Mouse (Mus musculus) hindbrain, embryonic 10.5 days (tissue): Measurements from ENCODE around the gene March4. TPM values are rescaled to one million over a fixed set of nuclear protein-coding genes. Genes with fewer than 3 reads are reported as not detected.

Source experiments
- DNase-seq: peaks from one replicate; pipeline ENCODE4 v3.0.0-alpha.2; 2017; ENCODE audit warnings: low spot score
- H3K27ac ChIP-seq: fragments of 300-500 bp; sonication (generic); 2 replicates; pipeline ENCODE4 v1.5.1; 2016; ENCODE audit warnings: mild to moderate bottlenecking, moderate library complexity
- H3K27me3 ChIP-seq: fragments of 300-500 bp; sonication (generic); 2 replicates; pipeline ENCODE4 v1.6.1; 2016; ENCODE audit warnings: mild to moderate bottlenecking; ENCODE audit not compliant: poor library complexity, insufficient read depth, severe bottlenecking
- H3K36me3 ChIP-seq: fragments of 300-500 bp; sonication (generic); 2 replicates; pipeline ENCODE4 v1.6.1; 2016; ENCODE audit warnings: mild to moderate bottlenecking, moderate library complexity
- H3K4me1 ChIP-seq: fragments of 300-500 bp; sonication (generic); replicated peaks from 2 replicates; pipeline ENCODE4 v1.6.1; 2016; ENCODE audit warnings: mild to moderate bottlenecking
- H3K4me3 ChIP-seq: fragments of 300-500 bp; sonication (generic); 2 replicates; pipeline ENCODE4 v1.5.1; 2016; ENCODE audit warnings: mild to moderate bottlenecking, moderate library complexity
- H3K9me3 ChIP-seq: fragments of 300-500 bp; sonication (generic); 2 replicates; pipeline ENCODE4 v1.6.1; 2016; ENCODE audit warnings: mild to moderate bottlenecking, moderate library complexity
- WGBS: fragments of 180-500 bp; shearing (Covaris S2); methylation state at CpG from one replicate; pipeline ENCODE4 v1.1.7; 2016; 5-methylcytosine and 5-hydroxymethylcytosine counted together
- polyA plus RNA-seq: library from polyadenylated mRNA; unstranded; fragments of >200 nt; fragmentation: Nextera tagmentation; extraction: Ambion mirVana; gene quantifications from 2 replicates; pipeline ENCODE4 v1.2.1, GENCODE M21; 2016

Gene March4
- 0.24 and 0.92 TPM in 2 replicates for polyA plus RNA-seq

- H3K36me3 ChIP-seq: no peaks in the 10 kb centered on the region
- peaks cover 23% of the 10 kb centered on the region for H3K4me1 ChIP-seq
- peak; percentile 80 for DNase-seq
- peaks cover 37% of the 10 kb centered on the region for H3K27me3 ChIP-seq
- H3K4me3 ChIP-seq: peak within 1 kb of the TSS; percentile 56
- H3K27ac ChIP-seq: peak within 1 kb of the TSS; percentile 72
- H3K9me3 ChIP-seq: no peaks in the 10 kb centered on the region
- WGBS: under 1% methylated on average over 41 of the region's 41 CpGs
Measured at GRCm38 (mm10) chr1:72536611-72537351, at the start of gene March4. Gene March4 (minus strand): TSS chr1:72536930.

DNA sequence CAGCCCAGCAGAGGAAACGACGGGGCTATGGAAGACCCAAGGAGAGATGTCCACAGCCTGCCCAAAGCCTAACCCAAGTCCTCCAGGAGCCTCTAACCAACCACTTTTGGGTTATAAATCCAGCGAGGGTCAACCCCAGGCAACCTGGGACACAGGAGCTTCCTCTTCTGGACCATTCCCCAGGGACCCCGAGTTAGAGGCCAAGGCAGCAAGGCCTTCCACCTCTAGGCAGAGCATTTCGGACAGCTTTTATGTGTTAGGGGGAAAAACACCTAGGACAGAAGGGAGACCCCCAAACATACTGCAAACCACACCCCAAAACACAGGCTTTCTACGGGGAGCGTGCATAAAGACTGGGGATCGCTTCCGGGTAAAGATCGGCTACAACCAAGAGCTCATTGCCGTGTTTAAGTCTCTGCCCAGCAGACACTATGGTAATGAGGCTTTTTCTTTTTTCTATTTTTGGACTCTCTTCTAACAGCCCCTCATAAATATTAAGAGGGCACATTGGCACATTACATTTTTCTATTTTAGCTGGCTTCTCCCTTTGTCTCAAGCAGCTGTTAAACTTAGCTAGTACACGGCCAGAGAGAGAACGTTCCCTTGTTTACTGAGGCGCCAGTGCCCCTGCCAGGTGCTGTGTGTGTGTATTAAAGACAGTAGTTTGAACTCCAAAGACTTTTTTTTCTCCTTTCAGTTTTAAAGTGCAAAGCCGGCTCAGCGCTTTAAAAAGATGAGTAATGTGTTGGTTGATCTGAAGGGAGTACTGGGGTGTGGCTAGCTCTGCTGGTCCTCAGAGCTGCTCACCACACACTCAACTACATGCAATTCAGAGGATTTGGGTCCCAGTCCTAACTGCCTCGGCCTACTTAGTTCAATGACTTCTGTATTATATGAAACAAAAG is 49.5 kb upstream of the March4 start:
- H3K27me3 ChIP-seq: no peaks in the 10 kb centered on the region
- H3K27ac ChIP-seq: no peak overlapping the region
- H3K36me3 ChIP-seq: peaks cover 49% of the 10 kb centered on the region
- H3K4me3 ChIP-seq: no peak overlapping the region
- peaks cover 16% of the 10 kb centered on the region for H3K4me1 ChIP-seq
- no peaks in the 10 kb centered on the region for H3K9me3 ChIP-seq
- 92% methylated on average over 17 of the region's 17 CpGs for WGBS
- DNase-seq: no peak

DNA sequence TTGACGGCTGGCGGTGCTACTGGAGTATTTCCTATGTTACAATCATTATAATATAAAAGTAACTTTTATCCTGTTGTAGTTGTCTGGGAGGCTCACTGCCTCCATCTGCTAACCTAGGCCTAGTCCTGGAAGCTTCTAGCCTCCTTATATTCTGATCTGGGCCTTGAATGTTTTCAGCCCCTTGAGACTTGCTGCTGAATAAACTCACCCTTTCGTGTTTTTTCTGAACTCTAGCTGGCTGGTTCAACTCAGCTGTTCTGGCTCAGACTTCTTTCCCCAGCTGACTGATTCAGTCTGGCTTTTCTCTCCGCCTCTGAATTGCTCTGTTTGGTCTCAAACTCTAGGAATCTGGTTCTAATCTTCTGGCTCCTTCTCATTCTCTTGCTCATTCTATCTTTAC is 47.2 kb upstream of the March4 start:
- Histone ChIP-seq H3K9me3 (no peaks in the 10 kb centered on the region), H3K36me3 (peaks cover 34% of the 10 kb centered on the region), H3K4me1 (peaks cover 22% of the 10 kb centered on the region), H3K4me3 (peak overlapping the region; percentile 82), H3K27me3 (no peaks in the 10 kb centered on the region), H3K27ac (peak overlapping the region; percentile 93)
- 84% methylated on average over 4 of the region's 4 CpGs for WGBS
- DNase-seq: no peak

GRCm38 (mm10) chr1:72582947-72583731 is 46.4 kb upstream of the March4 start, which contains the start of gene Smarcal1:
Gene Smarcal1 (plus strand): TSS chr1:72583251.
- Histone ChIP-seq H3K36me3 (peaks cover 28% of the 10 kb centered on the region), H3K9me3 (no peaks in the 10 kb centered on the region), H3K27me3 (peaks cover 2% of the 10 kb centered on the region; the same call in 1 of the 2 replicates), H3K27ac (peak within 1 kb of the TSS; percentile 93), H3K4me3 (peak within 1 kb of the TSS; percentile 82), H3K4me1 (peaks cover 30% of the 10 kb centered on the region)
- WGBS: under 1% methylated on average over 25 of the region's 25 CpGs
- DNase-seq: peak; percentile 94

DNA sequence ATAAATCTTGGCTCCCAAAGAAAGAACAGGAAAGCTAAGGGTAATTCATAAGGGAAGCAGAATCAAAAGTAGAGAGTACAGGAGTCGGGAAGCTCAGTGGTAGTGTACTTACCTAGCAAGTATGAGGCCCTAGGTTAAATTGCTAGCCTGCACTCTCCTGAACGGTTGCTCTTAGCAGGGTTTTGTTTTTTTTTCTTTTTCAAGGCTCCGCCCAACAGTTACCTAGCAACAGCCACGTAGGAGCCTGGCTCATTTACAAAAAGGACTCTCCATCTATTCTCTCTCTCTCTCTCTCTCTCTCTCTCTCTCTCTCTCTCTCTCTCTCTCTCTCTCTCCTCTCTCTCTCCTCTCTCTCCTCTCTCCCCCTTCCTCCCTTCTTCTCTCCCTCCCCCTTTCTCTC is 42.1 kb upstream of the March4 start:
- WGBS: 29% methylated on average over 4 of the region's 4 CpGs
- Histone ChIP-seq H3K9me3 (no peaks in the 10 kb centered on the region), H3K27me3 (peaks cover 27% of the 10 kb centered on the region), H3K4me3 (0 out of 2 replicates have a peak overlapping the region, but pooled peaks have one; percentile 1), H3K27ac (peak overlapping the region; percentile 56), H3K36me3 (no peaks in the 10 kb centered on the region), H3K4me1 (peaks cover 34% of the 10 kb centered on the region)
- no peak for DNase-seq

GRCm38 (mm10) chr1:72578351-72578750 is 41.6 kb upstream of the March4 start:
- 54% methylated on average over 15 of the region's 15 CpGs for WGBS
- Histone ChIP-seq H3K27ac (peak overlapping the region; percentile 56), H3K4me1 (peaks cover 30% of the 10 kb centered on the region), H3K27me3 (peaks cover 27% of the 10 kb centered on the region), H3K4me3 (peak overlapping the region; percentile 1; the same call in 1 of the 2 replicates), H3K36me3 (no peaks in the 10 kb centered on the region), H3K9me3 (no peaks in the 10 kb centered on the region)
- DNase-seq: no peak

- Histone ChIP-seq H3K36me3 (no peaks in the 10 kb centered on the region), H3K4me3 (peak overlapping the region; percentile 30), H3K4me1 (peaks cover 28% of the 10 kb centered on the region), H3K27me3 (peaks cover 27% of the 10 kb centered on the region), H3K27ac (peak overlapping the region; percentile 25), H3K9me3 (no peaks in the 10 kb centered on the region)
- WGBS: 2% methylated on average over 12 of the region's 12 CpGs
- DNase-seq: peak; percentile 30
Measured at GRCm38 (mm10) chr1:72577481-72577922, 40.8 kb upstream of the March4 start.

DNA sequence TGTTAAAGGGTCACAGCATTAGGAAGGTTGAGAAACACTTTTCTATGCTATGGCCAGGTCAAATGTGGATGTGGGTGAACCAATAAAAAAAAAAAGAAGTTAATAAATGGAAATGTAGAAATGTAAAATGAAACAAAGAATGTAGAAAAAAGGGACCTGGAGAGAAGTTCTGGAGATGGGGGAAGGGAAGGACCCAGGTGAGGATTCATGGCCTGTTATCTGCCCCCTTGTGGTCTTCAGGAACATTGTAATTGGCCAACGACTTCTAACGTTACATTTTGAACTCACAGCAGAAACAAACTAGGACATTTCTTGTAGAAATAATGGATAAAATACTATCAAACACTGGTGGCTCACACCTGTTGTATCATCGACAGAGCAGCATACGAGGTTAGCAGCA is 38.4 kb upstream of the March4 start:
- Histone ChIP-seq H3K36me3 (no peaks in the 10 kb centered on the region), H3K4me3 (no peak overlapping the region), H3K9me3 (no peaks in the 10 kb centered on the region), H3K4me1 (peaks cover 25% of the 10 kb centered on the region), H3K27me3 (peaks cover 27% of the 10 kb centered on the region), H3K27ac (no peak overlapping the region)
- no peak for DNase-seq
- 56% methylated on average over 4 of the region's 4 CpGs for WGBS

DNA sequence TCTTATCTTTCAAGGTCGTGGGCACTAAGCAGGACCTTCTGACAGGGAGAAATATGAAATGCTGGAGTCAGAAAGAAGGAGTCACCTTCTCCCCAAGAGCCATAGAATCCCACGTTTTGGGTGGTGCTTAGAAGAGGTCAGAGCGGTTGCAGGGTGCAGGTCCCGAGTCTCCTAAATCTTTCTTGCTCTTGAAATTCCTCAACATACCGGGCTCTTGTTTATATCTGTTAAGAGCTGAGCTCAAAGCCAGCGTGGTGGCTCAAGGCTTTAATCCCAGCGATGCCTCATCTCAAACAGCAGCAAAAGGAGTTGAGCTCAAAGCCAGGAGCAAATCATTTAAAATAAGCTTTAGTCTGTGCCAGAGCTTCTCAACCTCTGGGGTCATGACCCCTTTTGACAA is 37.9 kb upstream of the March4 start:
- Histone ChIP-seq H3K4me3 (no peak overlapping the region), H3K27ac (no peak overlapping the region), H3K27me3 (peaks cover 27% of the 10 kb centered on the region), H3K9me3 (no peaks in the 10 kb centered on the region), H3K4me1 (peaks cover 25% of the 10 kb centered on the region), H3K36me3 (no peaks in the 10 kb centered on the region)
- DNase-seq: no peak
- WGBS: 63% methylated on average over 7 of the region's 7 CpGs

GRCm38 (mm10) chr1:72574047-72574446 is 37.3 kb upstream of the March4 start:
- H3K9me3 ChIP-seq: no peaks in the 10 kb centered on the region
- peaks cover 27% of the 10 kb centered on the region for H3K27me3 ChIP-seq
- no peak overlapping the region for H3K27ac ChIP-seq
- H3K4me1 ChIP-seq: peaks cover 21% of the 10 kb centered on the region
- 77% methylated on average over 7 of the region's 7 CpGs for WGBS
- H3K36me3 ChIP-seq: no peaks in the 10 kb centered on the region
- DNase-seq: no peak
- H3K4me3 ChIP-seq: no peak overlapping the region

DNA sequence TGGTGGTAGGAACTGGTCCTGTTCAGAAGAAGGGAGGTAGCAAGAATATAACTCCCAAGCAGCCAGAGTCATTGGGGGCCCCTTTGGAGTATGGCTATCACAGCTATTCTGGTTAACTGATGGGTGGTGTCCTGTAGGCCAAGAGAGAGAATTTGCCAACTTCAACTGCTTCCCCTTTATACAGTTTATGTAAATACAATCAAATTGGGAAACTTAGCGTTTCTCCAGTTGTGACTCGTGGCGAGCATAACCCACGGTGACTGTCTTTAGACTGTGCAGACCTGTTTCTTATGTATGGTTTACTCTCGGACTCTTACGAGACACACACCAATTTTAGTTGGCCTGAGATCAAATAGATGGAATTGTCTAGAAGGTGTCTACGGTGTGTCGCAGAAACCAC is 32.0 kb upstream of the March4 start:
- Histone ChIP-seq H3K36me3 (no peaks in the 10 kb centered on the region), H3K4me3 (no peak overlapping the region), H3K9me3 (no peaks in the 10 kb centered on the region), H3K4me1 (no peaks in the 10 kb centered on the region), H3K27me3 (no peaks in the 10 kb centered on the region), H3K27ac (no peak overlapping the region)
- no peak for DNase-seq
- 96% methylated on average over 8 of the region's 8 CpGs for WGBS

DNA sequence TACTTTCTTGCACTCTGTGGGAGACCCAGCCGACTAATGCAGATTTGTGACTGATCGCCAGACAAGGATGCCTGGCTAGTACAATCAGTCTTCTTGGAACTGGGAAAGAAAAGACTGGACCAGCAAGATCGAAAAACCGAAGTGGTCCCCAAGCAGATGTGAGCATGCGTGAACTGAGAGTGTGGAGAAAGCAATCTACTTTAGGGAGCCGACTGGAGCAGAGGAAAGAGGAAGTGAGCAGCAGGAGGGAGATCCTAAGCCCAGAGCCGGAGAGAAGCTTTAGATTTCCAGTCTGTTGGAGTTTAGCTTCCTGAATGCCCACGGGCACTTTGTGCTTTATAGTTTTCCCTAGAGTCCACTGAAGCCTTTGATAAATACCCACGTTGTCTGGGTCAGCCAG is 30.3 kb upstream of the March4 start:
- 41% methylated on average over 9 of the region's 9 CpGs for WGBS
- Histone ChIP-seq H3K4me3 (no peak overlapping the region), H3K27ac (no peak overlapping the region), H3K9me3 (no peaks in the 10 kb centered on the region), H3K36me3 (no peaks in the 10 kb centered on the region), H3K4me1 (no peaks in the 10 kb centered on the region), H3K27me3 (no peaks in the 10 kb centered on the region)
- DNase-seq: peak; percentile 15
